Mouse (Mus musculus) heart, embryonic 11.5 days (tissue): Measurements from ENCODE around the gene Ism1. TPM values are rescaled to one million over a fixed set of nuclear protein-coding genes. Genes with fewer than 3 reads are reported as not detected.

Experiments
- ATAC-seq: fragments of 200-750 bp; cut with Nextera tagmentation; replicated peaks from 2 replicates; pipeline ENCODE4 v1.8.0; 2017; ENCODE audit warnings: moderate library complexity; ENCODE audit not compliant: insufficient number of reproducible peaks, low FRiP score, low TSS enrichment
- H3K27ac ChIP-seq: fragments of 300-500 bp; sonication (generic); 2 replicates; pipeline ENCODE4 v1.5.1; 2014; ENCODE audit warnings: mild to moderate bottlenecking, low read depth, low read length
- H3K27me3 ChIP-seq: fragments of 300-500 bp; sonication (generic); 2 replicates; pipeline ENCODE4 v1.6.1; 2014; ENCODE audit warnings: mild to moderate bottlenecking, low read length, mixed read lengths; ENCODE audit not compliant: control insufficient read depth, insufficient read depth
- H3K36me3 ChIP-seq: fragments of 300-500 bp; sonication (generic); 2 replicates; pipeline ENCODE4 v1.6.1; 2014; ENCODE audit warnings: mild to moderate bottlenecking, low read length, moderate library complexity, mixed read lengths; ENCODE audit not compliant: control insufficient read depth, insufficient read depth
- H3K4me1 ChIP-seq: fragments of 300-500 bp; sonication (generic); 2 replicates; pipeline ENCODE4 v1.6.1; 2014; ENCODE audit warnings: low read length; ENCODE audit not compliant: control insufficient read depth, insufficient read depth
- H3K4me2 ChIP-seq: fragments of 300-500 bp; sonication (generic); 2 replicates; pipeline ENCODE4 v1.6.1; 2014; ENCODE audit warnings: mild to moderate bottlenecking, moderate library complexity
- H3K4me3 ChIP-seq: fragments of 300-500 bp; sonication (generic); 2 replicates; pipeline ENCODE4 v1.5.1; 2014; ENCODE audit warnings: low read depth, low read length
- H3K9ac ChIP-seq: fragments of 300-500 bp; sonication (generic); 2 replicates; pipeline ENCODE4 v1.6.1; 2014; ENCODE audit warnings: mild to moderate bottlenecking, low read depth, low read length, moderate library complexity
- H3K9me3 ChIP-seq: fragments of 300-500 bp; sonication (generic); replicated peaks from 2 replicates; pipeline ENCODE4 v1.6.1; 2016; ENCODE audit warnings: low read length; ENCODE audit not compliant: control insufficient read depth
- WGBS: fragments of 180-500 bp; shearing (Covaris S2); extraction: QIAGEN DNeasy Blood & Tissue Kit; methylation state at CpG from one replicate; pipeline ENCODE4 v1.1.7; 2014; ENCODE audit not compliant: insufficient replicate concordance; 5-methylcytosine and 5-hydroxymethylcytosine counted together
- polyA plus RNA-seq: library from polyadenylated mRNA; unstranded; fragments of >200 nt; fragmentation: Nextera tagmentation; extraction: Ambion mirVana; gene quantifications from 2 replicates; pipeline ENCODE4 v1.2.1, GENCODE M21; 2014

Gene Ism1
- polyA plus RNA-seq, 1 experiment from 2014 or later, result 1.1 TPM

- 64% methylated on average over 4 of the region's 4 CpGs for WGBS
These were observed 46.3 kb downstream of the Ism1 start for GRCm38 (mm10) chr2:139724202-139724838.

GRCm38 (mm10) chr2:139725328-139725727, 47.4 kb downstream of the Ism1 start:
- no peaks in the 10 kb centered on the region for H3K9me3 ChIP-seq
- no peak overlapping the region for H3K4me2 ChIP-seq
- ATAC-seq, result no peak
- no peaks in the 10 kb centered on the region for H3K27me3 ChIP-seq
- H3K36me3 ChIP-seq, result no peaks in the 10 kb centered on the region
- H3K4me1 ChIP-seq, result 0 out of 2 replicates have a peak, but pooled peaks cover 3% of the 10 kb centered on the region
- 67% methylated on average over 3 of the region's 3 CpGs for WGBS
- H3K9ac ChIP-seq, result no peak overlapping the region
- no peak overlapping the region for H3K27ac ChIP-seq
- no peak overlapping the region for H3K4me3 ChIP-seq

More at GRCm38 (mm10) chr2:139724202-139724838, 46.3 kb downstream of the Ism1 start:
- Histone ChIP-seq H3K4me2 (no peak overlapping the region), H3K4me1 (0 out of 2 replicates have a peak, but pooled peaks cover 3% of the 10 kb centered on the region), H3K36me3 (no peaks in the 10 kb centered on the region), H3K9me3 (no peaks in the 10 kb centered on the region), H3K27me3 (no peaks in the 10 kb centered on the region), H3K4me3 (no peak overlapping the region), H3K9ac (no peak overlapping the region), H3K27ac (no peak overlapping the region)
- ATAC-seq, result no peak

- ATAC-seq, result no peak
- Histone ChIP-seq H3K27ac (no peak overlapping the region), H3K9ac (no peak overlapping the region), H3K27me3 (no peaks in the 10 kb centered on the region), H3K4me2 (no peak overlapping the region), H3K36me3 (no peaks in the 10 kb centered on the region), H3K4me3 (no peak overlapping the region), H3K4me1 (0 out of 2 replicates have a peak, but pooled peaks cover 3% of the 10 kb centered on the region), H3K9me3 (no peaks in the 10 kb centered on the region)
- WGBS, result 70% methylated on average over 2 of the region's 2 CpGs
These were observed 50.1 kb downstream of the Ism1 start for GRCm38 (mm10) chr2:139728060-139728459.

GRCm38 (mm10) chr2:139729377-139729776, 51.4 kb downstream of the Ism1 start:
- H3K4me2 ChIP-seq, result no peak overlapping the region
- H3K4me1 ChIP-seq, result no peaks in the 10 kb centered on the region
- 68% methylated on average over 5 of the region's 5 CpGs for WGBS
- no peak overlapping the region for H3K4me3 ChIP-seq
- no peak for ATAC-seq
- no peak overlapping the region for H3K9ac ChIP-seq
- no peak overlapping the region for H3K27ac ChIP-seq
- H3K36me3 ChIP-seq, result no peaks in the 10 kb centered on the region
- no peaks in the 10 kb centered on the region for H3K9me3 ChIP-seq
- H3K27me3 ChIP-seq, result no peaks in the 10 kb centered on the region

- Histone ChIP-seq H3K36me3 (no peaks in the 10 kb centered on the region), H3K9ac (no peak overlapping the region), H3K4me1 (no peaks in the 10 kb centered on the region), H3K4me2 (no peak overlapping the region), H3K4me3 (no peak overlapping the region), H3K27ac (no peak overlapping the region), H3K9me3 (no peaks in the 10 kb centered on the region), H3K27me3 (no peaks in the 10 kb centered on the region)
- no peak for ATAC-seq
- WGBS, result 77% methylated on average over 1 of the region's 1 CpGs
These were observed 64.4 kb downstream of the Ism1 start for GRCm38 (mm10) chr2:139742381-139742780.

- H3K4me1 ChIP-seq, result no peaks in the 10 kb centered on the region
- no peak overlapping the region for H3K27ac ChIP-seq
- H3K27me3 ChIP-seq, result no peaks in the 10 kb centered on the region
- 74% methylated on average over 8 of the region's 8 CpGs for WGBS
- no peak overlapping the region for H3K4me3 ChIP-seq
- ATAC-seq, result no peak
- H3K9ac ChIP-seq, result no peak overlapping the region
- no peaks in the 10 kb centered on the region for H3K9me3 ChIP-seq
- no peaks in the 10 kb centered on the region for H3K36me3 ChIP-seq
- H3K4me2 ChIP-seq, result no peak overlapping the region
These were observed 79.0 kb downstream of the Ism1 start for GRCm38 (mm10) chr2:139757021-139757420.

GRCm38 (mm10) chr2:139757456-139757855, 79.5 kb downstream of the Ism1 start:
- Histone ChIP-seq H3K9ac (no peak overlapping the region), H3K4me1 (no peaks in the 10 kb centered on the region), H3K4me2 (no peak overlapping the region), H3K36me3 (no peaks in the 10 kb centered on the region), H3K27me3 (no peaks in the 10 kb centered on the region), H3K9me3 (no peaks in the 10 kb centered on the region), H3K4me3 (no peak overlapping the region), H3K27ac (no peak overlapping the region)
- 89% methylated on average over 1 of the region's 1 CpGs for WGBS
- ATAC-seq, result no peak

GRCm38 (mm10) chr2:139764355-139764754, 86.4 kb downstream of the Ism1 start:
- no peaks in the 10 kb centered on the region for H3K9me3 ChIP-seq
- H3K27me3 ChIP-seq, result no peaks in the 10 kb centered on the region
- no peaks in the 10 kb centered on the region for H3K4me1 ChIP-seq
- H3K9ac ChIP-seq, result no peak overlapping the region
- H3K4me3 ChIP-seq, result no peak overlapping the region
- no peak overlapping the region for H3K27ac ChIP-seq
- no peaks in the 10 kb centered on the region for H3K36me3 ChIP-seq
- no peak overlapping the region for H3K4me2 ChIP-seq
- ATAC-seq, result peak; percentile 52
- WGBS, result 52% methylated on average over 5 of the region's 5 CpGs

GRCm38 (mm10) chr2:139774949-139775570, 97.1 kb downstream of the Ism1 start:
- Histone ChIP-seq H3K9ac (no peak overlapping the region), H3K4me1 (no peaks in the 10 kb centered on the region), H3K4me2 (no peak overlapping the region), H3K9me3 (no peaks in the 10 kb centered on the region), H3K4me3 (no peak overlapping the region), H3K27ac (no peak overlapping the region), H3K36me3 (no peaks in the 10 kb centered on the region), H3K27me3 (no peaks in the 10 kb centered on the region)
- WGBS, result 74% methylated on average over 8 of the region's 8 CpGs
- ATAC-seq, result no peak
